Mouse (Mus musculus) CH12.LX (cell line): Measurements from ENCODE around the gene Mslnl.

Experiments
- CTCF ChIP-seq, 2 experiments: IDR thresholded peaks in 1 of 2; conservative IDR thresholded peaks in 1 of 2; 2 replicates each; pipeline ENCODE4 v1.5.1; 2011 to 2012; ENCODE audit warnings: low read depth in 2 of 2, low read length in 2 of 2, improper control_type of control experiment in 1 of 2, inconsistent platforms in 1 of 2, mild to moderate bottlenecking in 1 of 2, moderate library complexity in 1 of 2
- HCFC1 ChIP-seq: IDR thresholded peaks from 2 replicates; pipeline ENCODE4 v1.6.1; 2012; ENCODE audit warnings: low read depth, mild to moderate bottlenecking, inconsistent platforms, low read length, improper control_type of control experiment
- KAT2A ChIP-seq: IDR thresholded peaks from 2 replicates; pipeline ENCODE4 v1.6.1; 2012; ENCODE audit warnings: low read length, improper control_type of control experiment, inconsistent platforms; ENCODE audit not compliant: insufficient replicate concordance
- MAFK ChIP-seq: IDR thresholded peaks from 2 replicates; pipeline ENCODE4 v1.6.1; 2011; ENCODE audit warnings: low read length, improper control_type of control experiment; ENCODE audit not compliant: insufficient replicate concordance
- MAX ChIP-seq: IDR thresholded peaks from 2 replicates; pipeline ENCODE4 v1.6.1; 2011; ENCODE audit warnings: low read length, improper control_type of control experiment
- MEF2A ChIP-seq: IDR thresholded peaks from 2 replicates; pipeline ENCODE4 v1.6.1; 2014; ENCODE audit warnings: low read depth, mild to moderate bottlenecking, inconsistent platforms, low read length, improper control_type of control experiment, borderline replicate concordance
- POLR2A ChIP-seq: IDR thresholded peaks from 2 replicates; pipeline ENCODE4 v1.6.1; 2011; ENCODE audit warnings: low read depth, mild to moderate bottlenecking, improper control_type of control experiment, low read length
- POLR2AphosphoS2 ChIP-seq: IDR thresholded peaks from 2 replicates; pipeline ENCODE4 v1.6.1; 2011; ENCODE audit warnings: low read depth, low read length, improper control_type of control experiment
- TCF12 ChIP-seq: IDR thresholded peaks from 2 replicates; pipeline ENCODE4 v1.6.1; 2014; ENCODE audit warnings: low read depth, mild to moderate bottlenecking, inconsistent platforms, low read length, improper control_type of control experiment
- USF1 ChIP-seq: IDR thresholded peaks from 2 replicates; pipeline ENCODE4 v1.6.1; 2014; ENCODE audit warnings: low read depth, mild to moderate bottlenecking, inconsistent platforms, low read length, improper control_type of control experiment
- ZKSCAN1 ChIP-seq: IDR thresholded peaks from 2 replicates; pipeline ENCODE4 v1.6.1; 2012; ENCODE audit warnings: low read depth, inconsistent platforms, low read length, improper control_type of control experiment, borderline replicate concordance
- ZNF384 ChIP-seq: IDR thresholded peaks from 2 replicates; pipeline ENCODE4 v1.6.1; 2012; ENCODE audit warnings: low read depth, low read length, improper control_type of control experiment, inconsistent platforms

GRCm38 (mm10) chr17:25727265-25728008 is 8.4 kb upstream of the Mslnl start, which contains the start of the genes Chtf18 and Rpusd1:
- TF ChIP-seq CTCF (conservative IDR thresholded peaks at IDR 0.05 in 1 of 2, IDR thresholded peaks at IDR 0.05 in 1 of 2; ENCODE audit: low read depth in 2 of 2, low read length in 2 of 2) (no peak), ZKSCAN1 (no peak), MAX (peak; percentile 38; the same call in 1 of the 2 replicates), POLR2A (peak; percentile 88), KAT2A (no peak), POLR2AphosphoS2 (no peak), USF1 (no peak), ZNF384 (no peak), MAFK (no peak), MEF2A (no peak), HCFC1 (peak; percentile 57), TCF12 (peak; percentile 45; the same call in 1 of the 2 replicates)
